Mouse (Mus musculus) thymus, adult 2 months (tissue): ENCODE data around the gene Prrt4. TPM values are rescaled to one million over a fixed set of nuclear protein-coding genes. Genes with fewer than 3 reads are reported as not detected.
A peak's percentile ranks its signal among the peaks of the same experiment; 100 is the strongest.

ENCODE experiments used
- DNase-seq: peaks from one replicate; pipeline ENCODE4 v3.0.0; 2021
- H3K27ac ChIP-seq: fragments of 200-500 bp; 2 replicates; pipeline ENCODE4 v1.5.1; 2012; ENCODE audit warnings: low read length, control low read depth; ENCODE audit not compliant: control insufficient read depth, insufficient read depth
- H3K27me3 ChIP-seq: fragments of 200-500 bp; 2 replicates; pipeline ENCODE4 v1.6.1; 2012; ENCODE audit warnings: mild to moderate bottlenecking, low read length, moderate library complexity, mixed read lengths; ENCODE audit not compliant: control insufficient read depth, insufficient read depth
- H3K36me3 ChIP-seq: fragments of 200-500 bp; 2 replicates; pipeline ENCODE4 v1.6.1; 2012; ENCODE audit warnings: mild to moderate bottlenecking, low read length, moderate library complexity; ENCODE audit not compliant: control insufficient read depth, insufficient read depth
- H3K4me1 ChIP-seq: fragments of 200-500 bp; replicated peaks from 2 replicates; pipeline ENCODE4 v1.6.1; 2012; ENCODE audit warnings: low read length; ENCODE audit not compliant: control insufficient read depth, insufficient read depth
- H3K4me3 ChIP-seq: fragments of 200-500 bp; 2 replicates; pipeline ENCODE4 v1.5.1; 2012; ENCODE audit warnings: mild to moderate bottlenecking, low read length, control low read depth, moderate library complexity; ENCODE audit not compliant: control insufficient read depth, insufficient read depth
- CTCF ChIP-seq: fragments of 200-500 bp; IDR thresholded peaks from 2 replicates; pipeline ENCODE4 v1.5.1; 2012; ENCODE audit warnings: mild to moderate bottlenecking, control low read depth, low read length, moderate library complexity, borderline replicate concordance; ENCODE audit not compliant: control insufficient read depth, poor library complexity, insufficient read depth; ENCODE audit errors: extremely low read depth
- POLR2A ChIP-seq: fragments of 200-500 bp; IDR thresholded peaks from 2 replicates; pipeline ENCODE4 v1.6.1; 2012; ENCODE audit warnings: mild to moderate bottlenecking, low read length, control low read depth, moderate library complexity; ENCODE audit not compliant: control insufficient read depth, poor library complexity, insufficient read depth; ENCODE audit errors: extremely low read depth
- whole genome bisulfite sequencing: fragments of 180-500 bp; shearing (Covaris S2); methylation state at CpG from one replicate; pipeline ENCODE4 v1.1.7; 2018; 5-methylcytosine and 5-hydroxymethylcytosine counted together
- polyA plus RNA-seq: library from polyadenylated mRNA; depleted of rRNA; stranded (reverse); fragments of >200 nt; gene quantifications from 2 replicates; pipeline ENCODE4 v1.2.3, GENCODE M21; 2012

Prrt4 gene
- polyA plus RNA-seq, 1 experiment = 0.32 TPM

- Histone ChIP-seq H3K27ac (peak overlapping the region; percentile 98), H3K4me1 (peaks cover 43% of the 10 kb centered on the region), H3K4me3 (no peak overlapping the region), H3K36me3 (peaks cover 3% of the 10 kb centered on the region; the same call in 1 of the 2 replicates), H3K27me3 (no peaks in the 10 kb centered on the region)
- DNase-seq = no peak
- TF ChIP-seq POLR2A (no peak), CTCF (no peak)
- WGBS = 79% methylated on average over 5 of the region's 5 CpGs
Measured at GRCm38 (mm10) chr6:29213436-29213835, 34.1 kb upstream of the Prrt4 start.

DNA sequence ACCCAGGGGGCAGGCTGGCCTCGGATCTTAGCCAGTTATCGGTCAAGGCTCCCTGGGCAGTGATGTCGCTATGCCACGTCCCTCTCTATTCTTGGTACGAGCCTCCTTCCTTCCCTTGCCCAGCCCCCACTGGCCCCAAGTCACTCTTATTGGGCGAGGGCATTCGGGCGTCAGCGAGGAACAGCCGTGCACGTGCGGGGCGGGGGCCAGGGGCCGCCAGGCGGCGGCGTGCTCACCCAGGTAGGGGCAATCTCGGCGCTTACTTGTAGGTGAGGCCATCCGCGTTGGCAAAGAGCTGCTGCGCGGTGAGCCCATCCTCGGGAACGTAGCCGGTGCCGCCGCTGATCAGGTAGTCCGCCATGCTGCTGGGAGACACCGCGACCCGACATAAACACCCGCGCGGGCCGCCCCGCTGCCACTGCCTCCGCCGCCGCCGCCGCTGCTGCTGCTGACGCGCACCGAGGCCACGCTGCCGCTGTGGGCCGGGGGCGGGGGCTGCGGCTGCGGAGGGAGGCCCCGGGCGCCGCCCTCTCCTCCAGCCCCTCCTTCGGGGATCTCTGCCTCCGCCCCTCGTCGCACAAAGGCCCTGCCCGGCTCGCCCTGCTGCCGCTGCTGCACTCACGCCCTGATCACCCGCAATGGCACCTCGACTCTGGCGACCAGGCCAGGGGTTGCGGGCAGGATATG, 32.6 kb upstream of the Prrt4 start:
- H3K4me1 ChIP-seq = peaks cover 43% of the 10 kb centered on the region
- no peaks in the 10 kb centered on the region for H3K27me3 ChIP-seq
- H3K4me3 ChIP-seq = peak overlapping the region; percentile 56
- peak; percentile 87 for DNase-seq
- H3K27ac ChIP-seq = peak overlapping the region; percentile 60; the same call in 1 of the 2 replicates
- H3K36me3 ChIP-seq = peaks cover 10% of the 10 kb centered on the region
- TF ChIP-seq CTCF = 0 out of 2 replicates have a peak, but pooled peaks have one; percentile 40
- peak; percentile 74 for TF ChIP-seq POLR2A
- under 1% methylated on average over 65 of the region's 66 CpGs for WGBS

- H3K4me1 ChIP-seq = peaks cover 40% of the 10 kb centered on the region
- 12% methylated on average over 7 of the region's 7 CpGs for WGBS
Measured at GRCm38 (mm10) chr6:29211146-29211545, 31.8 kb upstream of the Prrt4 start.

GRCm38 (mm10) chr6:29210231-29210936, 31.0 kb upstream of the Prrt4 start:
- Histone ChIP-seq H3K27me3 (no peaks in the 10 kb centered on the region), H3K27ac (no peak overlapping the region), H3K36me3 (peaks cover 25% of the 10 kb centered on the region), H3K4me1 (peaks cover 40% of the 10 kb centered on the region), H3K4me3 (no peak overlapping the region)
- WGBS = 72% methylated on average over 9 of the region's 9 CpGs
- no peak for DNase-seq
- TF ChIP-seq POLR2A (no peak), CTCF (no peak)

More at GRCm38 (mm10) chr6:29211146-29211545, 31.8 kb upstream of the Prrt4 start:
- H3K27ac ChIP-seq = no peak overlapping the region
- H3K36me3 ChIP-seq = peaks cover 18% of the 10 kb centered on the region
- DNase-seq = no peak
- TF ChIP-seq POLR2A (no peak), CTCF (no peak)
- H3K4me3 ChIP-seq = peak overlapping the region; percentile 56
- H3K27me3 ChIP-seq = no peaks in the 10 kb centered on the region

DNA sequence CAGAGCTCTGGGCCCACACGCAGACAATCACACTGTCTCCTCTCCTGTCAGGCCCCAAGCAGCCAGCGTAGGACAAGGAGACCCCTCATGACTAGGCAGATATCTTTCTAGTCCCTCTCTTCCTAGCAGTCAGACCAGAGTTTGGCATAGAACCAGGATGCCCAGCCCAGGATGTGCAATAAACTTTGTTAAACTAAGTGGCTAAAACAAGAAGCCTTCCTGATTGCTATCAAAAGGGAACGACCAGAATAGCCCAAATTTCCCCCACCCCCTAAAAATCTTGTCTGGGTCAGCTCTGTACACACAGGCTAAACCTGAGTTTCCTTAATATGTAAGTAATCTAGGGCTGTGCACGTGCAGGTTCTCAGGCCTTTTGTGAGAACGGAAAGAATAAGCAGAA, 28.8 kb upstream of the Prrt4 start:
- TF ChIP-seq POLR2A (no peak), CTCF (no peak)
- Histone ChIP-seq H3K4me3 (no peak overlapping the region), H3K36me3 (peaks cover 48% of the 10 kb centered on the region), H3K27ac (no peak overlapping the region), H3K4me1 (peaks cover 20% of the 10 kb centered on the region), H3K27me3 (no peaks in the 10 kb centered on the region)
- 69% methylated on average over 5 of the region's 5 CpGs for WGBS
- no peak for DNase-seq

GRCm38 (mm10) chr6:29207017-29207416, 27.6 kb upstream of the Prrt4 start:
- H3K36me3 ChIP-seq = peaks cover 56% of the 10 kb centered on the region
- no peaks in the 10 kb centered on the region for H3K27me3 ChIP-seq
- 87% methylated on average over 5 of the region's 5 CpGs for WGBS
- TF ChIP-seq POLR2A (no peak), CTCF (no peak)
- no peak for DNase-seq
- no peak overlapping the region for H3K27ac ChIP-seq
- H3K4me3 ChIP-seq = no peak overlapping the region
- peaks cover 16% of the 10 kb centered on the region for H3K4me1 ChIP-seq

GRCm38 (mm10) chr6:29206006-29206405, 26.6 kb upstream of the Prrt4 start:
- no peak overlapping the region for H3K27ac ChIP-seq
- peaks cover 58% of the 10 kb centered on the region for H3K36me3 ChIP-seq
- 96% methylated on average over 10 of the region's 10 CpGs for WGBS
- DNase-seq = no peak
- H3K27me3 ChIP-seq = no peaks in the 10 kb centered on the region
- TF ChIP-seq CTCF (no peak), POLR2A (no peak)
- no peak overlapping the region for H3K4me3 ChIP-seq
- H3K4me1 ChIP-seq = peaks cover 8% of the 10 kb centered on the region
